Mouse (Mus musculus) heart, adult 11 months (tissue): ENCODE data around the gene Speer4c.
A peak's percentile ranks its signal among the peaks of the same experiment; 100 is the strongest.
"Not testable (repeated sequence)": the region's sequence is repeated elsewhere in the genome, so short reads cannot be mapped to it uniquely, and the experiment has no call there.

Experiments
- DNase-seq: peaks from one replicate; pipeline ENCODE4 v3.0.0; 2022

The Speer4c gene

GRCm38 (mm10) chr5:15714171-15714570 lies at the start of gene Speer4c:
TSS of gene Speer4c (minus strand) at chr5:15714271.
- DNase-seq = not testable (repeated sequence)

- DNase-seq = no peak
Measured at GRCm38 (mm10) chr5:15747478-15748255, 33.6 kb upstream of the Speer4c start.

GRCm38 (mm10) chr5:15734097-15734867 lies 20.2 kb upstream of the Speer4c start:
- DNase-seq = no peak

GRCm38 (mm10) chr5:15702891-15703290 lies 11.2 kb downstream of the Speer4c start:
- DNase-seq = not testable (repeated sequence)

GRCm38 (mm10) chr5:15697719-15698118 lies 16.4 kb downstream of the Speer4c start:
- DNase-seq = not testable (repeated sequence)

- peak; percentile 85 for DNase-seq
Measured at GRCm38 (mm10) chr5:15691849-15692248, 22.2 kb downstream of the Speer4c start.

GRCm38 (mm10) chr5:15690822-15691221 lies 23.2 kb downstream of the Speer4c start:
- peak; percentile 79 for DNase-seq

GRCm38 (mm10) chr5:15689659-15690213 lies 24.3 kb downstream of the Speer4c start:
- not testable (repeated sequence) for DNase-seq

- DNase-seq = peak; percentile 75
Measured at GRCm38 (mm10) chr5:15688874-15689658, 25.0 kb downstream of the Speer4c start.

- not testable (repeated sequence) for DNase-seq
Measured at GRCm38 (mm10) chr5:15681301-15682035, 32.6 kb downstream of the Speer4c start.

GRCm38 (mm10) chr5:15679980-15680949 lies 33.8 kb downstream of the Speer4c start:
- peak; percentile 87 for DNase-seq

- DNase-seq = peak; percentile 74
Measured at GRCm38 (mm10) chr5:15678907-15679306, 35.2 kb downstream of the Speer4c start.

- not testable (repeated sequence) for DNase-seq
Measured at GRCm38 (mm10) chr5:15677750-15678149, 36.3 kb downstream of the Speer4c start.

- DNase-seq = not testable (repeated sequence)
Measured at GRCm38 (mm10) chr5:15674429-15675244, 39.4 kb downstream of the Speer4c start.

- not testable (repeated sequence) for DNase-seq
Measured at GRCm38 (mm10) chr5:15673989-15674388, 40.1 kb downstream of the Speer4c start.

- not testable (repeated sequence) for DNase-seq
Measured at GRCm38 (mm10) chr5:15670789-15671188, 43.3 kb downstream of the Speer4c start.

- not testable (repeated sequence) for DNase-seq
Measured at GRCm38 (mm10) chr5:15663847-15664246, 50.2 kb downstream of the Speer4c start.
